Mouse (Mus musculus) gastrocnemius, postnatal 10 days (tissue): Measurements from ENCODE around the gene Eea1. TPM values are rescaled to one million over a fixed set of nuclear protein-coding genes. Genes with fewer than 3 reads are reported as not detected.

Experiments
- DNase-seq: peaks from one replicate; pipeline ENCODE4 v3.0.0; 2021; ENCODE audit warnings: mixed read lengths
- total RNA-seq, 2 experiments: library from RNA; stranded (reverse); gene quantifications; 2 replicates each; pipeline ENCODE4 v1.2.3; 2021

The Eea1 gene
- total RNA-seq, 2 experiments from 2014 or later: 22.6 to 24.9 TPM

DNA sequence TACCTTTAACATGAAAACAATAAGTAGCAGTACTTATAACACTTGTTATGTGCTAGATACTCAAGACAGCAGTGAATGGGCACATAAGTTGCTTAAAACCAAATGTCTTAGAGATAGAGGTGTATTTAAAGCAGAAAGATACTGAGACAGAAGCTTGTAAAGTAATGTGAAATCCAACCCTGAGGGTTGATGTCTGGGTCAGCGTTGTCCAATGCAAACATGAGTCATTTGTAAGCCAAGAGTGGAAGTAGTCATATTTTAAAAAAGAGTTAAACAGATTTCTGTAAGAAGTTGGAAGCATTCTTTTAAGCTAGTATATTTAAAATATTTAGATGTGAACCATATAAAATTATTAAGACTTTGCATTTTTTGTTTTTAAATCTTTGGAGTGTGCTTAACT lies 4.6 kb downstream of the Eea1 start:
- no peak for DNase-seq

GRCm38 (mm10) chr10:95949410-95949809 lies 9.0 kb downstream of the Eea1 start:
- DNase-seq: no peak

DNA sequence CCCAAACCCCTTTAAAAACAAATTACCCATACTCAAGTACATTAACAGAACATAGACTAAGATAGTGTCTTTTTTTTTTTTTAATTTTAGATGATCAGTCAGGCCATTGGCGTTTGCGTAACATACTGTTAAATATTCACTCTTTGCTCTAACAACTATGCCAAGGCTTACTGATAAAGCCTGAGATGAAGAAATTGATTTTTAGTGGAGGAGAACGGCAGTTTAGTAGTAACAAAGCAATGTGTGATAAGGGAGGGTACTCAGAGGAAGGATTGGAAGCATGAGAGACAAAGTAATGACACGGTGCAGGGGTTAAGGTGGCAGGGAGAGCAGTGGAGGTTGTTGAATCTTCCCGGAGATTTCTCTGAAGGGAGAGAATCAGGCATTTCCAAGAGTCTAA lies 9.7 kb downstream of the Eea1 start:
- no peak for DNase-seq

DNA sequence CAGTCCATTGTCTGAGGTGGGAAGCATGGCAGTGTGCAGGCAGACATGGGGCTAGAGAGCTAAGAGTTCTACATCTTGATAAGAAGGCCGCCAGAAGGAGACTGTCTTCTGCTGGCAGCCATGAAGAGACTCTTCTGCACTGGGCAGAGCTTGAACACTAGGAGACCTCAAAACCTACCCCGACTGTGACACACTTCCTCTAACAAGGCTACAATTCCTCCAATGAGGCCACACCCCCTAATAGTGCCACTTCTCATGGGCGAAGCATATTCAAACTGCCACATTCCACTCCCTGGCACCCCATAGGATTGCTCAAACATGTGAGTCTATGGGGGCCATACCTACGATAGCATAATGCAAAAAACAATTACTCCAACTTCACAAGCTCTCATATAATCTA lies 10.3 kb downstream of the Eea1 start:
- no peak for DNase-seq

DNA sequence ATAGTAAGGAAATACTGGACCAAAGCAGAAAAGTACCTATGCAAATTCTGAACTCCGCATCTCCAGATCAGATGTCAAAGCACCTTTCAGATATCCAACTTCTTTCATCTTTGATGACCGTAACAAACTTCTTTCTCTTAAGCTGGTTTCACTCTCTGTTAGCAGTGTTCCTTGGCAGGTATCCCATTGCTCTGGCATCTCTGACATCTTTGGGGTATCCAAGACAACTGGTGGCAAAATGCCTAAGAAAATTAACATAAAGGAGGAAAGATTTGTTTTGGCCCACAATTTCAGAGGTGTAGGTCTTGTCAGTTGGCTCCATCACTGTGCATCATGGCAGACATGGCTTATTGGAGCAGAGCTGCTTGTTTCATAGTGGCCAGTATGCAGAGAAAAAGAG lies 10.9 kb downstream of the Eea1 start:
- DNase-seq: no peak

DNA sequence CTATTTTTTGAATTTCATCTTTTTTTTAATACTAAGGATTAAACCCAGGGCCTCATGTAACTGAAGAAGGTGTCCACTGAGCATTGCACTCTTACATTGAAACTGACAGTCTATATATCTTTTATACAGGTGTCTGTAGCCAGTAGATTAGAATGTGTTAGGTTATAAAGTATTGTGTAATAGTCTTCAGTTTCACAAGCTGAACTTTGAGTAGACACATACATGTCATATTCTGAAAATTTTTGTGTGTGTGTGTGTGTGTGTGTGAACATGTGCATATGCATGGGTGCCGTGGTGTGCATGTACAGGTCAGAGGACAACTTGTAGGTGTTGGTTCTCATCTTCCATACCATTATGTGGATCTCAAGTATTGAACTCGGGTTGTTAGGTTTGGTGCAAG lies 16.2 kb downstream of the Eea1 start:
- no peak for DNase-seq

DNA sequence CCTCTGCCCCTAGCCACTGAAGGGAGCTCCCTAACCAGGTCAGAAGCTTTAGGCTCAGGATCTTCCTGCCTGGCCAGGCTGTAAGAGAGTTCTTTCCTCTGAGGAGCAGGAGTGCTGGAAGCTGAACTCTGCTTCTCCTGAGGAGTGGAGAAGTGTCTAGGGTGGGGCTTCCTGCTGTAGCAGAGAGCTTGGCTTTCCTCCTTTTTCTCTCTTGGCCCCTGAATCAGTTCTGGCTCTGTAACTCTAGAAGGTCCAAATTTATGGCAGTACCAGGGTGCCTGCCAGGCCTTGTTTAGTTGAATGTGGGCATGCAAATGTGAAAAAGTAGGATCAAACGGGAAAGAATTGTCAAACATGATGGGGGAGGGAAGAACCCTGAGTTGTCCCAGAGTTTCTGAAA lies 17.1 kb downstream of the Eea1 start:
- no peak for DNase-seq

DNA sequence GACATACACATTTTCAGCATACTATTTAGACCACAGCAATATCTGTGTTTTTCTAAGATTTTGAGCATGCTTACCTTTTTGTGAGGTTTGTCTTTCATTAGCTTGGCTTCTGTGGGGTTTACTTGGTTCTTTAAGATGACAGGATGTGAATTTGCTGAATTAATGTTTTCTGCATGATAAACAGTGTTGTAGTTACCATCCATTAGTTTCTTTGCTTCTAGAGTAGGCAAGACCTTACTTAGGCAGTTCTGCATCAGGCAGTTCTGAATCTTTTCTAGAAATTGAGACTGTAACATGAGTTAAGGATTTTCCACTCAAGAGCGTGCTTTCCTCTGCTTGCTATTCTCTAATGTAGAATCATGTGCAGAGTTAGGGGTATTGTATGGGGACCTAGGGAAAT lies 24.2 kb downstream of the Eea1 start:
- DNase-seq: no peak

GRCm38 (mm10) chr10:95969694-95970093 lies 29.2 kb downstream of the Eea1 start:
- no peak for DNase-seq

DNA sequence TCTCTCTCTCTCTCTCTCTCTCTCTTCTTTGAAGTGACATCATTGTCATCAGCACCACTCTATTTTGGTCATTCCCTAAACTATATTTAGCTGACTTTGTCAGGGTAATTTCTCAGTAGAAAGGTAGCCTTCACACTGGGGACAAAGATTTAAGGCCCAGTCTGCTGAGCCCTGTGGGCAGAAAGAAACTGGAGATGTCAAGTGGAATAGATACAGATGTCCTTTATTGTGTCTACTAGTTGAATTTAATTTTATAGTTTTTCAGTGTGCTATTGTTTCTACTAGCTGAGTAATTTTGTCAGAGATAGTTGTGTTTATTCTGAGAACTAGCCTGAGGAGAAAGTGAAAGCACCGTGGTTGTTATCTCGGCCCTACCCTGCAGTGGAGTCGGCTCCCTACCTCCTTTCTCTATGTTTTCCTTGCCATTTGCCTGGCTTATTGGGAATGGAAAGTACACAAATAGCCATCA lies 30.3 kb downstream of the Eea1 start:
- no peak for DNase-seq

DNA sequence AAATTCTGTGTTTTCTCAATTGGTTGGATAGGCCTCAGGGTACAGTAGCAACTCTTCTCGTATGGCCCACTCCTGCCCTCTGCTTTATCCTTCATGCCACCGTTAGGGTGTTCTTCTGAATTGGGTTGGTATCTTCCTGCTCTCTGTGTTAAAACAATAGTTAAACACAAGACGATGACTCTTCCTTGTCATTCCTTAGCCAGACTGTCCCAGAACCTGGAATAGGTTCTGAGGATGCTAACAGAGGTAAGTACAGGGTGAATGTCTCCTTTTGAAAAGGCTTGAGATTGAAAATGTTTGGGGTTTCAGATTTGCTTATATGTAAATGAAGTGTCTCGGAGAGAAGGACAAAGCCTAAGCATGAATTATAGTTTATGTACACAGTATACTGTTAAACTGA lies 30.9 kb downstream of the Eea1 start:
- DNase-seq: no peak

DNA sequence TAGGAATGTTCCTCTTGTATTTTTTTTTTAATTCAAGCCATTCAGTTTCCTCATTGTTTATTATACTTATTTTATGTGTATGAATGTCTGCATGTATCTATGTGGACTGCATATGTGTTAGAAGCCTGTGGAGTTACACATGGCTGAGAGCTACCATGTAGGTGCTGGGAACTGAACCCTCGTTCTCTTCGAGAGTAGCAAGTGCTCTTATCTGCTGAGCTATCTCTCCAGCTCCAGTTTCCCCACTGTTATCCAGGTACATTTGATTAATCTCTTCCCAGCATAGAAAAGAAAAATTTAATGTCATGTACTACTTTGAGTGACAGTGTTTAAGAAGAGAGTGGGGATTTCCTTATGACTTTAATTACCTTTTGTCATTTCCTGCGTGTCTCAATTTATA lies 31.5 kb downstream of the Eea1 start:
- no peak for DNase-seq

GRCm38 (mm10) chr10:95974462-95974861 lies 34.0 kb downstream of the Eea1 start:
- no peak for DNase-seq

- no peak for DNase-seq
These were observed 36.3 kb downstream of the Eea1 start for GRCm38 (mm10) chr10:95976798-95977197.

- DNase-seq: no peak
These were observed 49.3 kb downstream of the Eea1 start for GRCm38 (mm10) chr10:95989731-95990130.

DNA sequence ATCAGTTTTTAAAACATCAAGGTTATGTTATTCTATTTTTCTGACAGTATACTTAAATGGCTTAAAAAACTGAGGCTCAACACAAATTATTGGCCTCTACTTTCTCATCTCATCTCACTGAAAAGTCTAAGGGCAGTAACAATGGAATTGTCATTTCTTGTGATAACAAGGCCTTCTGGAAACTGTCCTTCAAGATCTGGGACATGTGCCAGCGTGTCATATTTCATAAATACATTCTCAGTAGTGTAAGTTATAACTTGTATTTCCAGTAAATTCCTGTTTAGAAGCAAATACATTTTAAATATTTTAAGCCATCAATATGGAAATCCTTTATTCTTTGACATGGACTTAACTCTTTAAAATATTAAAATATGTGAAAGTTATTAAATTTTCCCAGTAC lies 50.7 kb downstream of the Eea1 start:
- no peak for DNase-seq

DNA sequence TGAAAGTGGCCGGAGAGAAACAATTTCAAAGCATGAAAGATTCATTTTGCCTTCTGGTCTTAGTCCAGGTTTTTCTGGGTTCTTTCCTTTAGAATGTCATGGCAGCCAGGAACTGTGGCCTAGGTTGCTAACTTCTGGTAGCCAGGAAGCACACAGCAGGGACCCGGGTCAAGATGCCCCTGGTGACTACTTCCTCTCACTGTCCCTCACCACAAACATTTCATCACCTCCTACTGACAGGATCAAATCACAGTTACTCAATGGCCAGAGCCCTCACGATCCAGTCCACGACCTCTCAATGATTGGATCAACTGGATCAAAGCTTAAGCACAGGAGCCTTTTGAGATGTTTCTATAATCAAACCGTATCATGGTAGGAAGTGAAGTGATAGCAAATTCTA lies 60.5 kb downstream of the Eea1 start:
- no peak for DNase-seq

DNA sequence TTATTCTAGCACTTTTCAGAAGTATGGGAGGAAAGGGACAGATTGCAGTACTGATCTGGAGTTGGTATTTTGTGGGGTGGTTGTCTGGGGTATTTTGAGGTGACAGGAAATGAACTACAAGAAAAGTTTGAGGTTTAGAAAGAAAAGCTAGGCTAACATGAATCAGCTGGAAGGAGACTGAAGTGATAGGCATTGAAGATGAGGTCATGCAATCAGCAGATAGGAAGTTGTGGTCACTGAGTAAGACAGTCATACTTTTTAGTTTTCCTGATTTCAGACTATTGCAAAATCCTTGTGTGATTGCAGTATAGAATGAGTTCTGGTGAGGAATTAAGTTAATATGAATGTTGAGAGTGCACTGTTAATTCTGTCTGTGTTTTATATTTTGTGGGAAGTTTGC lies 75.3 kb downstream of the Eea1 start:
- no peak for DNase-seq

DNA sequence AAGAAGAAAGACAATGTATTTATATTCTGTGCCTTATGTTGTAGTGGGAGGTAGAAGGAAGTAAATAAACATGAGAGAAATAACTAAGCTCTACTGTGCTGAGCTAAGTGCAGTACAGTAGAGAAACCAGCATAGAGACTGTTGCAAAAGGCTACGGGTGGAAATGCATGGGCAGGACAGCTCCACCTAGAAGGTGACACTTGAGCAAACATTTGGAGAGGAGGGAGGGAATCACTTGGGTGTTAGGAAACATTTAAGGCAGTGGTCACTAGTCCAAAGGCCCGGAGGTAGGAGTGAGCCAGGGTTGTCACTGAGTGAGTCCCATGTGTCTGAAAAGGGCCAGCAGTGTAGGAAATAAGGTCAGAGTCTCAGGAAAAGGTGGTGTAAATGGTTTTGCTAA lies 77.0 kb downstream of the Eea1 start:
- DNase-seq: no peak

GRCm38 (mm10) chr10:96033356-96033984 lies 93.0 kb downstream of the Eea1 start:
- DNase-seq: peak; percentile 18

GRCm38 (mm10) chr10:96034106-96034505 lies 93.7 kb downstream of the Eea1 start:
- DNase-seq: no peak

DNA sequence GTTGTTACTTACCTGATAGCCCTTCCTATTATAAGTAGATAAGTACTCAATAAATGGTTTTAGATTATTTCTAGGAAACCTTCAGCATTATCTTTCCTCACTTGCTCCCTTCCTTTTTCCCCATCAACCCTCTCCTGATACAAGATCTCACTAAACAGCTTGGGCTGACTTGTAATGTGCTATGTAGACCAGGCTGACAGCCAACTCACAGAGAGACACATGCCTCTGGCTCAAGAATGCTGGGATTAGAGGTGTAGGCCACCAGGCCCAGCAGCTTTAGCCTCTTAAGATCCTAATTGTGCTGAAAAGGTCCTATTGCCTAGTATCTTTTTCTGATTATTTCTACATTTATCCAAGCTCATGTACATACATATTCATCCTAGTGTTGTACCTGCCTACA lies 95.5 kb downstream of the Eea1 start:
- no peak for DNase-seq

- DNase-seq: no peak
These were observed 103.8 kb downstream of the Eea1 start for GRCm38 (mm10) chr10:96044216-96044615.

GRCm38 (mm10) chr10:96047960-96048536 lies 107.6 kb downstream of the Eea1 start:
- no peak for DNase-seq

DNA sequence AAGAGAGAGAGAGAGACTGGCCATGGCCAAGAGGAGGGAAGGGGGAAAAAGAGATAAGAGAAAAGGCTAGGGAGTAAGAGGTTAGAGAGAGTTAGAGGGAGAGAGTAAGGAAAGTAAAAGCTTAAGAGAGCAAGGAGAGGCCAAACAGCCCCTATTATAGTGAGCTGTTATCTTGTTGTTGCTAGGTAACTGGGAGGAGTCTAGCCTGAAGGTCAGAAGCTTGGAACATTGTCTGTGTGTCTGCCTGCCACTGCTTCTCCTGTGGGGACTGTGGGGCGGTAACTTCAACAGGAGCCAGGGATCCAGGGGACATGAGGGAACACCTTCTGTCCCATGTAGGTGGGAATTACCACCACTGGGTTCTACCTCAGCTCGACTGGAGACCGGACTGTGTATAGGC lies 108.1 kb downstream of the Eea1 start:
- DNase-seq: no peak
